Mouse (Mus musculus) liver, adult (tissue): ENCODE results near the gene Tspan6.

Source experiments
- GATA4 ChIP-seq: IDR thresholded peaks from 2 replicates; pipeline ENCODE4 v1.6.1; 2014; ENCODE audit warnings: mild to moderate bottlenecking, low read length; ENCODE audit not compliant: insufficient replicate concordance

The Tspan6 gene

GRCm38 (mm10) chrX:133898014-133898542 is at the start of gene Tspan6:
TSS of gene Tspan6 (minus strand) at chrX:133898429.
- no peak for TF ChIP-seq GATA4

- TF ChIP-seq GATA4, result no peak
These were observed 49.2 kb upstream of the Tspan6 start for GRCm38 (mm10) chrX:133947427-133947826.

GRCm38 (mm10) chrX:133939561-133939960 is 41.3 kb upstream of the Tspan6 start:
- TF ChIP-seq GATA4, result no peak

- no peak for TF ChIP-seq GATA4
These were observed 38.5 kb upstream of the Tspan6 start for GRCm38 (mm10) chrX:133936605-133937225.

GRCm38 (mm10) chrX:133931302-133932013 is 33.2 kb upstream of the Tspan6 start:
- TF ChIP-seq GATA4, result no peak

GRCm38 (mm10) chrX:133926760-133927159 is 28.5 kb upstream of the Tspan6 start:
- TF ChIP-seq GATA4, result no peak

- no peak for TF ChIP-seq GATA4
These were observed 23.0 kb upstream of the Tspan6 start for GRCm38 (mm10) chrX:133921187-133921586.

- TF ChIP-seq GATA4, result no peak
These were observed 16.0 kb upstream of the Tspan6 start for GRCm38 (mm10) chrX:133914219-133914618.

- no peak for TF ChIP-seq GATA4
These were observed 14.8 kb upstream of the Tspan6 start for GRCm38 (mm10) chrX:133913006-133913405.

- TF ChIP-seq GATA4, result no peak
These were observed 13.3 kb upstream of the Tspan6 start for GRCm38 (mm10) chrX:133911397-133912103.

GRCm38 (mm10) chrX:133908261-133908660 is 10.0 kb upstream of the Tspan6 start, which contains the start of gene Srpx2:
TSS of gene Srpx2 (plus strand) at chrX:133908426.
- no peak for TF ChIP-seq GATA4

- no peak for TF ChIP-seq GATA4
These were observed 10.1 kb downstream of the Tspan6 start for GRCm38 (mm10) chrX:133888111-133888510.

GRCm38 (mm10) chrX:133887308-133887707 is 10.9 kb downstream of the Tspan6 start:
- TF ChIP-seq GATA4, result no peak

GRCm38 (mm10) chrX:133869743-133870142 is 28.5 kb downstream of the Tspan6 start:
- no peak for TF ChIP-seq GATA4

- no peak for TF ChIP-seq GATA4
These were observed 44.6 kb downstream of the Tspan6 start for GRCm38 (mm10) chrX:133853637-133854036.

- no peak for TF ChIP-seq GATA4
These were observed 47.5 kb downstream of the Tspan6 start, which contains the start of gene Tnmd for GRCm38 (mm10) chrX:133850680-133851079. TSS of gene Tnmd (plus strand) at chrX:133850980.
